Mouse (Mus musculus): ENCODE data around the gene 1300017J02Rik. TPM values are rescaled to one million over a fixed set of nuclear protein-coding genes. Genes with fewer than 3 reads are reported as not detected.

Gene 1300017J02Rik
- polyA plus RNA-seq, 1 experiment = 1.3 TPM

- no peak for DNase-seq (ENCODE audit: low spot score)
Observed at GRCm38 (mm10) chr9:103212654-103213420, 92.0 kb downstream of the 1300017J02Rik start.

GRCm38 (mm10) chr9:103208802-103209423 is 96.0 kb downstream of the 1300017J02Rik start:
- no peak for DNase-seq (ENCODE audit: low spot score)

GRCm38 (mm10) chr9:103207846-103208245 is 97.0 kb downstream of the 1300017J02Rik start:
- DNase-seq (ENCODE audit: low spot score) = no peak

GRCm38 (mm10) chr9:103205786-103206185 is 99.1 kb downstream of the 1300017J02Rik start:
- no peak for DNase-seq (ENCODE audit: low spot score)

GRCm38 (mm10) chr9:103201561-103202260 is 103.2 kb downstream of the 1300017J02Rik start, which contains the start of gene Srprb:
Gene Srprb (minus strand): TSS chr9:103202137.
- peak; percentile 79 for DNase-seq (ENCODE audit: low spot score)

Other genes with a start within 250 kb of the 1300017J02Rik start
- gene Rab6b, start 193.3 kb downstream of the 1300017J02Rik start, polyA plus RNA-seq (2012; rRNA removed) = 4.4 and 6.9 TPM in 2 replicates
- gene Srprb, start 102.9 kb downstream of the 1300017J02Rik start, polyA plus RNA-seq (2012; rRNA removed) = 33.4 and 33.8 TPM in 2 replicates
- gene Gm20425, start 74.8 kb downstream of the 1300017J02Rik start, polyA plus RNA-seq (2012; rRNA removed) = 1.8 TPM in 1 of 2 replicates, not detected in the other
- gene Trf, start 74.6 kb downstream of the 1300017J02Rik start, polyA plus RNA-seq (2012; rRNA removed) = 329 and 368 TPM in 2 replicates
- gene Topbp1, start 133 bp upstream of the 1300017J02Rik start, polyA plus RNA-seq (2012; rRNA removed) = 19.3 and 20.9 TPM in 2 replicates
- gene Cdv3, start 60.8 kb upstream of the 1300017J02Rik start, polyA plus RNA-seq (2012; rRNA removed) = 45.6 and 54.3 TPM in 2 replicates
- 0.10 and 0.11 TPM in 2 replicates for gene Bfsp2, start 175.3 kb upstream of the 1300017J02Rik start, polyA plus RNA-seq (2012; rRNA removed)